Mouse (Mus musculus): ENCODE results near the gene Myo10. TPM values are rescaled to one million over a fixed set of nuclear protein-coding genes. Genes with fewer than 3 reads are reported as not detected.

Gene Myo10
- polyA plus RNA-seq, 1 experiment from 2014 or later, result 42.5 TPM

- Histone ChIP-seq H3K36me3 (peaks cover 54% of the 10 kb centered on the region), H3K4me1 (replicated peaks) (peaks cover 11% of the 10 kb centered on the region), H3K4me3 (replicated peaks) (no peak overlapping the region), H3K9me3 (peaks cover 6% of the 10 kb centered on the region; the same call in 1 of the 2 replicates), H3K4me2 (no peak overlapping the region), H3K27ac (no peak overlapping the region), H3K9ac (replicated peaks) (0 out of 2 replicates have a peak overlapping the region, but pooled peaks have one; percentile 12), H3K27me3 (no peaks in the 10 kb centered on the region)
- 0 out of 2 replicates have a peak, but pooled peaks have one; percentile 34 for ATAC-seq (ENCODE audit: insufficient number of reproducible peaks, insufficient read depth, low FRiP score, low TSS enrichment, low read depth)
- WGBS, result 32% methylated on average over 13 of the region's 13 CpGs
Observed at GRCm38 (mm10) chr15:25754342-25754951, 132.1 kb downstream of the Myo10 start.

DNA sequence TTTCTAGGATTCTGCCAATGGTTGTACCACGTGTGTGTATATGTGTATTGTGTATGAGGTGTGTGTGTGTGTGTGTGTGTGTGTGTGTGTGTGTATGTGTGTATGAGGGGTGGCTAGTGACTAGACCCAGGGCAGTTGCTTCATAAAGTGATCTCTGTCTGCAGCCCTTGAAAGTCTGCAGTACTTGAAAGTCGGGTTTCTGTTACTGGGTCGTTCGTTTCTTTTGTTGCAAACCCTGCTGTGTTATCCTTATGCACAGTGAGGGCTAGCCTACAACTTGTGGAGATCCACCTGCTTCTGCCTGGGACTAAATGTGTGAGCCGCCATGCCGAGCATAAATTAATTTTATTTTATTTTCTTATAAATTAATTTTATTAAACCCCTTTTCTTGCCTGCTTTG lies 133.2 kb downstream of the Myo10 start:
- H3K4me1 ChIP-seq (replicated peaks), result peaks cover 11% of the 10 kb centered on the region
- peaks cover 6% of the 10 kb centered on the region; the same call in 1 of the 2 replicates for H3K9me3 ChIP-seq
- H3K27ac ChIP-seq, result no peak overlapping the region
- H3K27me3 ChIP-seq, result no peaks in the 10 kb centered on the region
- H3K4me2 ChIP-seq, result no peak overlapping the region
- no peak for ATAC-seq (ENCODE audit: insufficient number of reproducible peaks, insufficient read depth, low FRiP score, low TSS enrichment, low read depth)
- no peak overlapping the region for H3K4me3 ChIP-seq (replicated peaks)
- WGBS, result 58% methylated on average over 6 of the region's 6 CpGs
- H3K9ac ChIP-seq (replicated peaks), result no peak overlapping the region
- peaks cover 48% of the 10 kb centered on the region for H3K36me3 ChIP-seq

DNA sequence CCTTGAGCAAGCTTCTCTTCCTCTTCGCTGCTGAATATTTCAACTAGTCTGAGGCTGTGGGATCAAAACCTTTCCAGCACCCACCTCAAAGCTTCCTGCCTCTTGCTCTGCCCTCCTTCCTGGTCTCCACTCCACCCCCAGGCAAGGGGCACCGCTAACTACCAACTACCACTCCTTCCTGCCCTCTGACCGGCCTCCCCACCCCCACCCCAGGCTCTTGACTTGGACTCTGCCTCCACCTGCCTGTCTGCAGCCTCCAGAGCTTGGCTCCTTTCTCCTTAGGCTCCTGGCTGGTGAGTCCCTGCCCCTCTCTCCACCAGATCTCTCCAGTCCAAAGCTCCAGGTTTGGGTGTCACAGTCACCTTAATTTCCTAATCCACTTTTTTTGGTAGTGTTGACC lies 133.7 kb downstream of the Myo10 start:
- Histone ChIP-seq H3K36me3 (peaks cover 42% of the 10 kb centered on the region), H3K4me1 (replicated peaks) (peaks cover 12% of the 10 kb centered on the region), H3K4me3 (replicated peaks) (no peak overlapping the region), H3K9ac (replicated peaks) (no peak overlapping the region), H3K27me3 (no peaks in the 10 kb centered on the region), H3K4me2 (no peak overlapping the region), H3K27ac (no peak overlapping the region), H3K9me3 (peaks cover 6% of the 10 kb centered on the region; the same call in 1 of the 2 replicates)
- no peak for ATAC-seq (ENCODE audit: insufficient number of reproducible peaks, insufficient read depth, low FRiP score, low TSS enrichment, low read depth)
- WGBS, result 50% methylated on average over 3 of the region's 3 CpGs

DNA sequence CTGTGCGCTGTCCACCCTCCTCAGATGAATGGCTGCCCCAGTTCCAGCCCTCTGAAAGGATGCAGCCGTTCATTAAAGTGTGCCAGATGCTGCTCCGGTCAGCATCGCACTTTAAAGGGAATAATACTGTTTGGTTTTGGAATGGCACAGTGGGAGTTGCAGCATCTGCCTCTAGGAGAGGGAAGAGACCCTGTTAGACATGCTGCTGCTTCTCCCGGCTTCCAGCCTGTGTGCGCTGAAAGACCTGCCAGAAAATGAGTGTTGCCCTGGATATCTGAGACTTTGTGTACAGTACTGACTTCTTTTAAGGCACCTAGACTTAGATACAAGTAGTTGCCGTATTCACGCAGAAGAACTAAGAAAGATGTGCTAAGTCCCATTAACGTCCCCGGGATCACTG lies 135.7 kb downstream of the Myo10 start:
- Histone ChIP-seq H3K4me1 (replicated peaks) (peaks cover 29% of the 10 kb centered on the region), H3K9me3 (peaks cover 6% of the 10 kb centered on the region; the same call in 1 of the 2 replicates), H3K36me3 (peaks cover 39% of the 10 kb centered on the region), H3K4me2 (no peak overlapping the region), H3K27me3 (no peaks in the 10 kb centered on the region), H3K27ac (no peak overlapping the region), H3K4me3 (replicated peaks) (no peak overlapping the region), H3K9ac (replicated peaks) (no peak overlapping the region)
- 52% methylated on average over 10 of the region's 10 CpGs for WGBS
- ATAC-seq (ENCODE audit: insufficient number of reproducible peaks, insufficient read depth, low FRiP score, low TSS enrichment, low read depth), result no peak

DNA sequence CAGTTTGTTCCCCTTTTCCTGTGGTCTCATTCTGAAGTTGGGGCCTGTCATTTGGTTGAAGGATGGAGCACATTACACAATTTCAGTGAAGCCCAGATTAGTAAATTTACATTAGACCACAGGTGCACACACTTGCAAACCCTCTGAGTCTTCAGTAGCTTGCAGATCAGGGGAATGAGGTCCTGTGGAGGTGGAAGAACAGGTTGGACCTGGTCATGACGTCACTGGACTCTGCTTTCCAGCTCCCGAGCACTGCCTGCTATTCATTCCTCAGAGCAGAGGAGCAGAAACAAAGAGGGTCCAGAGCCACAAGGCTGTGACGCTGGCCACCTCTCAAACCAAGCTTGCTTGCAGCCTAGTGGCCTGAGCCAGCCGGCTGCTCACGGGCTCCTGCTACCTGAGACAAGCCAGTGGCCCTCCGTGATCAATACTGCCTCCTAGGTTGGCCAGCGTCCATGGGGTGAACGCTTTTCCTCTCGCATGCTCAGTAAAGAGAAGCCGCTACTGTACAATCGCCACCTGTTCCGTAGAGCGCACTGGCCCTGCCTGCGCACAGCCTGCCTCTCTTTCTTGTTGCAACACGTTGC lies 136.3 kb downstream of the Myo10 start:
- ATAC-seq (ENCODE audit: insufficient number of reproducible peaks, insufficient read depth, low FRiP score, low TSS enrichment, low read depth), result no peak
- Histone ChIP-seq H3K36me3 (peaks cover 44% of the 10 kb centered on the region), H3K27ac (0 out of 2 replicates have a peak overlapping the region, but pooled peaks have one; percentile 30), H3K4me1 (replicated peaks) (peaks cover 29% of the 10 kb centered on the region), H3K9me3 (peaks cover 6% of the 10 kb centered on the region; the same call in 1 of the 2 replicates), H3K27me3 (no peaks in the 10 kb centered on the region), H3K4me3 (replicated peaks) (no peak overlapping the region), H3K4me2 (no peak overlapping the region), H3K9ac (replicated peaks) (no peak overlapping the region)
- 66% methylated on average over 15 of the region's 15 CpGs for WGBS

DNA sequence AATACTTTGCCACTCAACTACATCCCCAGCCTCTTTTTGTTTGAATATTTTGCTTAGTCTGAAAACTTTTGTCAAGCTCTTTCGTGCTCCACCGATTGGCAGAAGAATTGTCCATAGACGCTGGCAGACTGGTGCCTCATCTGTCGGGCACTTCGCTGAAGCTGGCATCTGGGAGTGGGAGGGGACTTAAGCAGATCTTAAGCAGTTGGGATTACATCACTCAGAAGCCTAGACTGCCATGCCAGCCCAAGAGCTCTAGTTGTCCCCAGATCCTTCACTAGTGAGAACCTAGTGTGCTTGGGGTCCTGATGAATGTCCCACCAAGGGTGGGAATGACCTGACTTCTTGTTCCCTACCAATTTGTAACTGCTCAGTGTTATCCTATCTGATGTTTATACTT lies 138.0 kb downstream of the Myo10 start:
- Histone ChIP-seq H3K27ac (no peak overlapping the region), H3K4me3 (replicated peaks) (no peak overlapping the region), H3K27me3 (no peaks in the 10 kb centered on the region), H3K36me3 (peaks cover 50% of the 10 kb centered on the region), H3K4me2 (no peak overlapping the region), H3K4me1 (replicated peaks) (peaks cover 35% of the 10 kb centered on the region), H3K9me3 (peaks cover 6% of the 10 kb centered on the region; the same call in 1 of the 2 replicates), H3K9ac (replicated peaks) (no peak overlapping the region)
- 89% methylated on average over 5 of the region's 5 CpGs for WGBS
- ATAC-seq (ENCODE audit: insufficient number of reproducible peaks, insufficient read depth, low FRiP score, low TSS enrichment, low read depth), result no peak

DNA sequence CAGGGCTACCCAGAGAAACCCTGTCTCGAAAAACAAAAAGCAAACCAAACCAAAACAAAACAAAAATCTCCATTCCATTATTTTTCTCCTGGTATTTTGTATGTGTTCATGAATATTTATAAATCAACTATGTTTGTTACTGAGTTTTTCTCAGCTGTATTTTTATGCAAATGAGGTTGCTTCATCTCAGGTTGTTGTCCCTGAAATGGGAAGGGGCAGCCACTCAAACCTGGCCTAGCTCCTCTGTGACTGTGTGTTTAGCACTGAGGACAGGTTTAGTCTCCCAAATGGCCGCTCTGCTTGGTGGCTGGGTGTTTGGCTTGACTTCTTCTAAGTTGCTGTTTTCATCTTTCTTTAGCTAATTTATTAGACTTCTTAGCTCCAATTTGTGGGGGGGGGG lies 138.7 kb downstream of the Myo10 start:
- H3K27me3 ChIP-seq, result no peaks in the 10 kb centered on the region
- H3K4me2 ChIP-seq, result no peak overlapping the region
- peaks cover 6% of the 10 kb centered on the region; the same call in 1 of the 2 replicates for H3K9me3 ChIP-seq
- H3K4me3 ChIP-seq (replicated peaks), result no peak overlapping the region
- no peak for ATAC-seq (ENCODE audit: insufficient number of reproducible peaks, insufficient read depth, low FRiP score, low TSS enrichment, low read depth)
- H3K27ac ChIP-seq, result no peak overlapping the region
- H3K4me1 ChIP-seq (replicated peaks), result peaks cover 39% of the 10 kb centered on the region
- H3K36me3 ChIP-seq, result peaks cover 51% of the 10 kb centered on the region
- H3K9ac ChIP-seq (replicated peaks), result no peak overlapping the region
- 75% methylated on average over 2 of the region's 2 CpGs for WGBS

DNA sequence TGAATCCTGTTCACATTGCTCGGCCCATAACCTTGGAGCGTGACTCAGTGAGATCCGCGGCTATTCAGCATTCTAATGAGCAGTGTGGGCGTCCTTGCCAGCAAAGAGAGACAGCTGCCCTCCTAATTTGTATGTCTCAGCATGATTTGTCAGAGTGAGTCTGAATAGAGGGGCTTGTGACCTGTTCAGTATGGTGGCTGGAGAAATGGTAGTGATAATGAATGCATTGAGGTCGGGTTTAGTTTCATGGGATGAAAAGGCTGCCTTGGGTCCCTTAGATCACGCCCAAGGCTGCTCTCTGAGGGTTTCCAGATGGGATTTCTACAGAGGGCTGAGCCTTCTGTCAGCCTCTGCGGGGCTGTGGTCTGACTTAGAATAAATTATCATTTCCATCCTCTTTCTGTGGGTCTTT lies 139.5 kb downstream of the Myo10 start:
- peak; percentile 35; the same call in 1 of the 2 replicates for ATAC-seq (ENCODE audit: insufficient number of reproducible peaks, insufficient read depth, low FRiP score, low TSS enrichment, low read depth)
- H3K4me1 ChIP-seq (replicated peaks), result peaks cover 41% of the 10 kb centered on the region
- no peak overlapping the region for H3K4me2 ChIP-seq
- no peak overlapping the region for H3K9ac ChIP-seq (replicated peaks)
- 14% methylated on average over 8 of the region's 8 CpGs for WGBS
- H3K27me3 ChIP-seq, result no peaks in the 10 kb centered on the region
- H3K36me3 ChIP-seq, result peaks cover 44% of the 10 kb centered on the region; the same call in 1 of the 2 replicates
- H3K4me3 ChIP-seq (replicated peaks), result no peak overlapping the region
- peak overlapping the region; percentile 76 for H3K27ac ChIP-seq
- H3K9me3 ChIP-seq, result no peaks in the 10 kb centered on the region

DNA sequence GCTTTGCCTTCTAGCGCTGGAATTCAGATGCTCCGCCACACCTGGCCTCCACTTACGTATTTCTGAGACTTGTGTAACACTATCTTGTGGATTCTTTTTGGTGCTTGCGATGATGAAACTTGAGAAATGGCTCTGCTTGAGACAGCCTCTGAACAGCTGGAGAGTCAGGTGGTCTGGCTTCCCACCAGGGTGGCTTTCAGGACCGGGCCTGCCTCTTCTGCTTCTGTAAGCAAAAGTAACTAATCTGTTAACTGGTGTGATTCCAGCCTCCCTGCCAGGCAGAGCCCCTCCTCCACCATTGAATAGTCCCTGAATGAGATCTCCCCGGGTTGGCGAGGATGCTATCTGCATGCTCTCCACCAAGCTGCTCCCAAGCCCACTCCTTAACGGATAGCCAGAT lies 140.0 kb downstream of the Myo10 start:
- Histone ChIP-seq H3K4me2 (no peak overlapping the region), H3K27ac (peak overlapping the region; percentile 76), H3K9me3 (no peaks in the 10 kb centered on the region), H3K4me3 (replicated peaks) (no peak overlapping the region), H3K9ac (replicated peaks) (no peak overlapping the region), H3K36me3 (peaks cover 43% of the 10 kb centered on the region; the same call in 1 of the 2 replicates), H3K27me3 (no peaks in the 10 kb centered on the region), H3K4me1 (replicated peaks) (peaks cover 44% of the 10 kb centered on the region)
- peak; percentile 30 for ATAC-seq (ENCODE audit: insufficient number of reproducible peaks, insufficient read depth, low FRiP score, low TSS enrichment, low read depth)
- 22% methylated on average over 8 of the region's 8 CpGs for WGBS

GRCm38 (mm10) chr15:25763106-25763505 lies 140.8 kb downstream of the Myo10 start:
- Histone ChIP-seq H3K9ac (replicated peaks) (no peak overlapping the region), H3K4me3 (replicated peaks) (no peak overlapping the region), H3K27ac (no peak overlapping the region), H3K9me3 (no peaks in the 10 kb centered on the region), H3K4me2 (no peak overlapping the region), H3K36me3 (peaks cover 43% of the 10 kb centered on the region; the same call in 1 of the 2 replicates), H3K27me3 (no peaks in the 10 kb centered on the region), H3K4me1 (replicated peaks) (peaks cover 47% of the 10 kb centered on the region)
- 72% methylated on average over 7 of the region's 7 CpGs for WGBS
- ATAC-seq (ENCODE audit: insufficient number of reproducible peaks, insufficient read depth, low FRiP score, low TSS enrichment, low read depth), result no peak

DNA sequence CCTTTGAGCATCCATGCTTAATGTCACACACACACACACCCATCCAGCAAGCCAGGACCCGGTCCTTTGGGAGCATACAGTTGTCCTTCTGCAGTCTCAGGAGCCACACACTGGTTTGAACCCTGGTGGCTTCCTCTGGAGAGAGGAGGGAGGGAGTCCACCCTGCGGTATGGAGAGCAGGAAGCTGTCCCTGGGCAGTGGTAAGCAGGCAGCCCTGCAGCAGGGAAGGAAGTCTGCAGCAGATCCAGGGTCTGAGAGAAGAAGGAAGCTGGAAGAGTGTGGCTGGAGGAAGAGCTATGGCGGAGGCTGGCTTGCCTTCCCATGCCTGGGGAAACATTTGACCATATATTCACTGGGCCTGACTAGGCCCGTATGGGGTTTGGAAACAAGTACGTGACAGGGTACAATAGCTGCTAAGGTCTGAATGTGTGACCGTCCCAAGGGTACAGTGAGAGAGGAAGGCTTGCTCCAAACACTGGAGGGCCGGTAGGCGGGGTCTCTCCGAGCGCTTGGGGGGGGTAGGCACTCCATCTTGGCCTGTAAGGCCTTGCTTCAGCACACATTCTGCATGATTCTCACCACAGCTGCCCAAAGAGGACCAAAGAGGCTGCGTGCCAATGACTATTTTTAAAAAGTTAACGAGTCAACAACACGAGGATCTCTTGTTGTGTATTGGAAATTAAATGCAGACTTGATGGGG lies 142.5 kb downstream of the Myo10 start:
- no peak overlapping the region for H3K9ac ChIP-seq (replicated peaks)
- H3K4me3 ChIP-seq (replicated peaks), result no peak overlapping the region
- 0 out of 2 replicates have a peak overlapping the region, but pooled peaks have one; percentile 36 for H3K27ac ChIP-seq
- H3K4me1 ChIP-seq (replicated peaks), result peaks cover 50% of the 10 kb centered on the region
- 81% methylated on average over 13 of the region's 13 CpGs for WGBS
- H3K36me3 ChIP-seq, result peaks cover 39% of the 10 kb centered on the region
- no peaks in the 10 kb centered on the region for H3K9me3 ChIP-seq
- no peak overlapping the region for H3K4me2 ChIP-seq
- H3K27me3 ChIP-seq, result no peaks in the 10 kb centered on the region
- ATAC-seq (ENCODE audit: insufficient number of reproducible peaks, insufficient read depth, low FRiP score, low TSS enrichment, low read depth), result no peak
